ENCODE assay signal across 8 mouse cellular contexts in the genomic region with DNA sequence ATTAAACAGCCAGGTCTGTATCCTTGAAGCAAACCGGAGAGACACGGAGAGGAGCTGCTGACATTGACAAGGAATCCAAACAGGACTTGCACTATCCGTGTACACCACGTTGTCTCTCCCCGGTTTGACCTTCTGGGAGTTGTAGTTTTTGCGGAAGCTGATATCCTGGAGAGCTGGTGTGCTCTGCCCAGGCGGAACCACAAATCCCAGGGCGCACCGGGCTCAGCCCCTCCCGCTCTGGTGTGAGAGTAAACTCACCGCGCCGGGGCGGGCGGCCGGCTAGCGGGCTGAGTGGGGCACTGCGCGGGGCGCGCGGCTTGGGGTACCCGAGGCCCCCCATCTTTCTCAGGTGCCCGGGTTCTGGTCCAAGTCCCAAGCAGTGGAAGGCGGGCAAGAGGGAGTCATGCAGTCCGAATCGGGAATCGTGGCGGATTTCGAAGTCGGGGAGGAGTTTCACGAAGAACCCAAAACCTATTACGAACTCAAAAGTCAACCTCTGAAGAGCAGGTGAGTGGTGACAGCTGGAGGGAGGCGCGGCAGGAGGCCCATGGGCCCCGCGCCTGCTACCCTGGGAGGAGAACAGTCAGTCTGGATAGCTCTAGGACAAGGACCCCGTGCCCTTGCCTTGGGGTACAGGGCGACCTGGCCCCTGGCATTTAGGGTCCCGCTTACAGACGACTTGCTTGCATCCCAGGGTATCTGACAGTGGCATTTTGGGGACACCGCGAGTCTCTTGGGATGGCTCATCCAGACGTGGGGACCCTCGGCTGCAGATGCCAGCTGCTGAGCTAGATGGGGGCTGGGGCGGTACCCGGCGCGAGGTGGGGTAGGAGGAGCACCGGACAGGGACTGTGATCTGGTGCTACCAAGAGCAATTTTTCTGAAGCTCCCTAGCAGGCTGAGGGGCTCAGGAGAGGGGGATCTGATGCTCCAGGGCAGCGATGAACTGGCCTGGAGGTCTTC. TPM values are rescaled to one million over a fixed set of nuclear protein-coding genes. Genes with fewer than 3 reads are reported as not detected.
DNase-seq lines count a peak whose midpoint lies in the region; ATAC-seq and TF ChIP-seq lines count a peak whose summit lies in the region.

Gene Mitf (plus strand): TSS at position 272 of the 963 bp plus-strand sequence.

- peak; percentile 94 for DNase-seq in 3134 (ENCODE audit: extremely low read depth, insufficient read length, low spot score)
- peak; percentile 96 for DNase-seq in heart, adult 8-10 months (ENCODE audit: low spot score)
- DNase-seq in kidney, adult 9 months, result peak; percentile 97
- peak; percentile 92 for DNase-seq in limb, embryonic 14.5 days (ENCODE audit: low spot score)
- peak; percentile 93 for DNase-seq in midbrain, postnatal 0 days (ENCODE audit: low spot score)
- DNase-seq in spleen, postnatal 14 days (ENCODE audit: low spot score in 2 of 2), result peak; percentile 69 to 78

- TF ChIP-seq CTCF in bone marrow, adult 2 months (IDR thresholded peaks at IDR 0.05; ENCODE audit: control insufficient read depth, insufficient read depth, low read length), result no peak
- no peak for TF ChIP-seq CTCF in midbrain, postnatal 0 days (IDR thresholded peaks at IDR 0.05)

- H3K4me2 ChIP-seq in embryonic facial prominence, embryonic 15.5 days (replicated peaks), result peak within 1 kb of the TSS; percentile 99
- H3K4me2 ChIP-seq in limb, embryonic 14.5 days (replicated peaks; ENCODE audit: low read depth, low read length, severe bottlenecking), result peak within 1 kb of the TSS; percentile 97
- peak within 1 kb of the TSS; percentile 100 for H3K4me2 ChIP-seq in midbrain, postnatal 0 days (ENCODE audit: low read depth, low read length, poor library complexity, severe bottlenecking)

- H3K4me1 ChIP-seq in bone marrow, adult 2 months (ENCODE audit: control insufficient read depth, insufficient read depth, low read length), result peaks cover 1% of the 10 kb centered on the region; the same call in 1 of the 2 replicates
- peaks cover 5% of the 10 kb centered on the region for H3K4me1 ChIP-seq in embryonic facial prominence, embryonic 15.5 days
- H3K4me1 ChIP-seq in limb, embryonic 14.5 days (ENCODE audit: control insufficient read depth, insufficient read depth, low read length), result 0 out of 2 replicates have a peak, but pooled peaks cover 4% of the 10 kb centered on the region
- H3K4me1 ChIP-seq in midbrain, postnatal 0 days (ENCODE audit: insufficient read depth, low read length), result no peaks in the 10 kb centered on the region; the same call in 1 of the 2 replicates

- peak within 1 kb of the TSS; percentile 32; the same call in 1 of the 2 replicates for H3K27ac ChIP-seq in bone marrow, adult 2 months (ENCODE audit: control insufficient read depth, insufficient read depth, low read depth, low read length, poor library complexity)
- H3K27ac ChIP-seq in embryonic facial prominence, embryonic 15.5 days (replicated peaks), result 0 out of 2 replicates have a peak within 1 kb of the TSS, but pooled peaks have one; percentile 24
- no peak within 1 kb of the TSS for H3K27ac ChIP-seq in limb, embryonic 14.5 days (replicated peaks; ENCODE audit: low read depth, low read length)
- no peak within 1 kb of the TSS for H3K27ac ChIP-seq in midbrain, postnatal 0 days (ENCODE audit: low read depth, low read length)

- 1% methylated on average over 51 of the region's 51 CpGs for WGBS in bone marrow, adult 2 months
- under 1% methylated on average over 51 of the region's 51 CpGs for WGBS in embryonic facial prominence, embryonic 15.5 days
- WGBS in limb, embryonic 14.5 days, result under 1% methylated on average over 51 of the region's 51 CpGs
- 1% methylated on average over 51 of the region's 51 CpGs for WGBS in midbrain, postnatal 0 days

- ATAC-seq in embryonic facial prominence, embryonic 15.5 days (ENCODE audit: insufficient number of reproducible peaks, low FRiP score, low TSS enrichment, low read depth), result peak; percentile 95
- ATAC-seq in limb, embryonic 14.5 days (ENCODE audit: low FRiP score, low read depth), result peak; percentile 98
- ATAC-seq in midbrain, postnatal 0 days (ENCODE audit: low FRiP score), result peak; percentile 98

- no peak for TF ChIP-seq POLR2A in bone marrow, adult 2 months (IDR thresholded peaks at IDR 0.05; ENCODE audit: borderline replicate concordance, control insufficient read depth, low read depth, low read length)
- TF ChIP-seq POLR2A in limb, embryonic 14.5 days (IDR thresholded peaks at IDR 0.05; ENCODE audit: borderline replicate concordance, extremely low read depth, insufficient read depth, insufficient read length), result no peak

- H3K27me3 ChIP-seq in embryonic facial prominence, embryonic 15.5 days, result no peaks in the 10 kb centered on the region
- no peaks in the 10 kb centered on the region for H3K27me3 ChIP-seq in limb, embryonic 14.5 days (ENCODE audit: control insufficient read depth, insufficient read depth, low read length)
- no peaks in the 10 kb centered on the region for H3K27me3 ChIP-seq in midbrain, postnatal 0 days (ENCODE audit: insufficient read depth, low read length)

- peak within 1 kb of the TSS; percentile 84 for H3K4me3 ChIP-seq in bone marrow, adult 2 months (replicated peaks; ENCODE audit: control insufficient read depth, low read depth, low read length)
- peak within 1 kb of the TSS; percentile 84 for H3K4me3 ChIP-seq in embryonic facial prominence, embryonic 15.5 days (replicated peaks)
- H3K4me3 ChIP-seq in limb, embryonic 14.5 days (replicated peaks; ENCODE audit: low read length), result peak within 1 kb of the TSS; percentile 67
- H3K4me3 ChIP-seq in midbrain, postnatal 0 days (ENCODE audit: low read depth, low read length), result peak within 1 kb of the TSS; percentile 71

- H3K9ac ChIP-seq in embryonic facial prominence, embryonic 15.5 days, result peak within 1 kb of the TSS; percentile 60
- H3K9ac ChIP-seq in limb, embryonic 14.5 days (ENCODE audit: low read depth, low read length, severe bottlenecking), result peak within 1 kb of the TSS; percentile 64
- peak within 1 kb of the TSS; percentile 59 for H3K9ac ChIP-seq in midbrain, postnatal 0 days (replicated peaks; ENCODE audit: low read length, poor library complexity, severe bottlenecking)

- no peaks in the 10 kb centered on the region for H3K36me3 ChIP-seq in embryonic facial prominence, embryonic 15.5 days
- no peaks in the 10 kb centered on the region for H3K36me3 ChIP-seq in limb, embryonic 14.5 days (ENCODE audit: control insufficient read depth, insufficient read depth, low read length)
- H3K36me3 ChIP-seq in midbrain, postnatal 0 days (ENCODE audit: insufficient read depth, low read length), result no peaks in the 10 kb centered on the region

- H3K9me3 ChIP-seq in embryonic facial prominence, embryonic 15.5 days (replicated peaks), result no peaks in the 10 kb centered on the region
- H3K9me3 ChIP-seq in limb, embryonic 14.5 days (ENCODE audit: control insufficient read depth, low read length), result no peaks in the 10 kb centered on the region
- no peaks in the 10 kb centered on the region for H3K9me3 ChIP-seq in midbrain, postnatal 0 days (ENCODE audit: low read length)

RNA-seq across cellular contexts. Expression of gene Mitf, which starts in this region (rescaled TPM):
- polyA plus RNA-seq in bone marrow, adult 2 months (2011; ENCODE audit: insufficient read depth, insufficient read length, low replicate concordance, missing spikeins), result 0.47 and 1.2 TPM in 2 replicates
- 4.8 and 5.9 TPM in 2 replicates for polyA plus RNA-seq in embryonic facial prominence, embryonic 15.5 days (2015; fragmentation: Nextera tagmentation; extraction: Ambion mirVana)
- 10 to 100 TPM; 55.0 to 63.7 (median 55.7) TPM for total RNA-seq in heart, adult 8-10 months (2022)
- polyA plus RNA-seq in limb, embryonic 14.5 days (2012; rRNA removed), result 3.6 and 4.1 TPM in 2 replicates
- polyA plus RNA-seq in limb, embryonic 14.5 days (2014; fragmentation: Nextera tagmentation; extraction: Ambion mirVana), result 2.4 and 2.9 TPM in 2 replicates
- 2.8 and 3.1 TPM in 2 replicates for total RNA-seq in midbrain, postnatal 0 days (2014; rRNA removed)
- 0.74 and 1.1 TPM in 2 replicates for polyA plus RNA-seq in midbrain, postnatal 0 days (2015; fragmentation: Nextera tagmentation; extraction: Ambion mirVana)

Comparison
In these comparisons a context has a peak if more than half of its experiments do, and no peak if none do; other contexts are left out.
1. RNA of gene Mitf (total RNA-seq): 55.0 to 63.7 TPM in heart, adult 8-10 months; 2.8 to 3.1 TPM in midbrain, postnatal 0 days; every median in the first group is over 10 times any median in the second.
2. H3K27ac ChIP-seq: peak in bone marrow, adult 2 months (single experiment) and embryonic facial prominence, embryonic 15.5 days (single experiment); none in limb, embryonic 14.5 days (single experiment) and midbrain, postnatal 0 days (single experiment).
3. Peak in every context shown above with its lines, with median percentiles within 50 percentile points of each other: DNase-seq, H3K4me3 ChIP-seq, ATAC-seq, H3K4me2 ChIP-seq and H3K9ac ChIP-seq.